Comparison of ENCODE assay signal across 21 mouse cellular contexts in the genomic region with DNA sequence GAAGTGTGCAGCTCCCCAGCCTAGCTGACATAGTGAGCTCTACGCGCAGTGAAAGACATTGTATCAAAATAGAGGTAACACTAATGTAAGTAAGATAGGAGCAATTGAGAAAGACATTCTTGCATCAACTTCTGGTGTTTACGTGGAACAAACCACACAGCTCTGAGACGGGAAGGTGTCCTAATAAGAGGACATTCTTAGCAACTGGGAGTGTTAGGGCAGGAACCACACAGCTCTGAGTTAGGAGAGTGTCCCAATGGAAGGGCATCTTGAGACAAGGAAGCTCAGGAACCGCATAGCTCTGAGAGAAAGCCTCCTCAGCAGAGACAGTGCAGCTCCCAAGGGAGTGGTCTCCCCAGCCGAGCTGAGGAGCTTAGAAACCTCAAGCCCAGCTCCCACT.
"Had no signal": no experiment of that assay in that cellular context is flagged by ENCODE, and none has a peak within 500 bp of the region (broad histone marks: within the 10 kb centered on the region; RNA-seq: fewer than 3 reads in every experiment).

No protein-coding gene starts in this region.

- H3K4me1 ChIP-seq: liver, embryonic 13.5 days; liver, embryonic 15.5 days; lung, embryonic 15.5 days; megakaryocyte, embryonic 14.5 days; midbrain, embryonic 13.5 days; neural tube, embryonic 13.5 days; neural tube, embryonic 15.5 days; stomach, embryonic 15.5 days had no signal

- H3K4me3 ChIP-seq: liver, embryonic 13.5 days; liver, embryonic 15.5 days; lung, embryonic 15.5 days; megakaryocyte, embryonic 14.5 days; midbrain, embryonic 13.5 days; myocyte; neural tube, embryonic 13.5 days; neural tube, embryonic 15.5 days; stomach, embryonic 15.5 days had no signal

- ATAC-seq: lung, postnatal 0 days; midbrain, embryonic 13.5 days; midbrain, embryonic 16.5 days had no signal

- H3K9ac ChIP-seq: liver, embryonic 13.5 days; liver, embryonic 15.5 days; lung, embryonic 15.5 days; midbrain, embryonic 13.5 days; neural tube, embryonic 13.5 days; neural tube, embryonic 15.5 days; stomach, embryonic 15.5 days had no signal

- H3K27me3 ChIP-seq: liver, embryonic 13.5 days; liver, embryonic 15.5 days; lung, embryonic 15.5 days; midbrain, embryonic 13.5 days; neural tube, embryonic 15.5 days; stomach, embryonic 15.5 days had no signal

- H3K4me2 ChIP-seq: liver, embryonic 13.5 days; liver, embryonic 15.5 days; lung, embryonic 15.5 days; midbrain, embryonic 11.5 days; midbrain, embryonic 13.5 days; neural tube, embryonic 13.5 days; neural tube, embryonic 15.5 days; stomach, embryonic 15.5 days had no signal

- H3K9me3 ChIP-seq: liver, embryonic 13.5 days; liver, embryonic 15.5 days; lung, embryonic 15.5 days; megakaryocyte, embryonic 14.5 days; midbrain, embryonic 13.5 days; neural tube, embryonic 13.5 days; neural tube, embryonic 15.5 days; stomach, embryonic 15.5 days had no signal

- DNase-seq: liver, embryonic 13.5 days; lung, adult 2 months; lung, postnatal 14 days; lung, postnatal 36 days; right cerebral cortex, postnatal 14 days; thymus, adult 2 months; thymus, postnatal 25 days; thymus, postnatal 4 days had no signal

- H3K27ac ChIP-seq: liver, embryonic 13.5 days; liver, embryonic 15.5 days; lung, embryonic 15.5 days; macrophage; midbrain, embryonic 13.5 days; neural tube, embryonic 13.5 days; neural tube, embryonic 15.5 days; stomach, embryonic 15.5 days; stomach, postnatal 0 days had no signal

- H3K36me3 ChIP-seq: liver, embryonic 13.5 days; liver, embryonic 15.5 days; lung, embryonic 15.5 days; midbrain, embryonic 13.5 days; neural tube, embryonic 13.5 days; neural tube, embryonic 15.5 days; stomach, embryonic 15.5 days had no signal
